Mouse (Mus musculus) G1E (cell line): ENCODE results near the gene Tacc2. TPM values are rescaled to one million over a fixed set of nuclear protein-coding genes. Genes with fewer than 3 reads are reported as not detected.

Experiments
- ATAC-seq: 2 replicates; pipeline ENCODE4 v1.8.0; 2016; ENCODE audit warnings: mild to moderate bottlenecking; ENCODE audit not compliant: insufficient number of reproducible peaks, poor library complexity, low FRiP score, severe bottlenecking; ENCODE audit errors: extremely low read depth
- DNase-seq: peaks from one replicate; pipeline ENCODE4 v3.0.0; 2012; ENCODE audit warnings: low spot score
- H3K27me3 ChIP-seq: 2 replicates; pipeline ENCODE4 v1.6.1; 2012; ENCODE audit warnings: mild to moderate bottlenecking, low read length, inconsistent platforms; ENCODE audit not compliant: insufficient read depth
- H3K36me3 ChIP-seq: replicated peaks from 2 replicates; pipeline ENCODE3; 2012; ENCODE audit warnings: mild to moderate bottlenecking, inconsistent platforms
- H3K4me1 ChIP-seq: 2 replicates; pipeline ENCODE4 v1.6.1; 2012; ENCODE audit warnings: low read depth, low read length, inconsistent platforms, mixed read lengths; ENCODE audit not compliant: insufficient read depth
- H3K4me3 ChIP-seq: 2 replicates; pipeline ENCODE4 v1.5.1; 2012; ENCODE audit warnings: low read depth, mild to moderate bottlenecking, inconsistent platforms, low read length, moderate library complexity, mixed read lengths
- H3K9me3 ChIP-seq: replicated peaks from 2 replicates; pipeline ENCODE4 v1.6.1; 2012; ENCODE audit warnings: inconsistent platforms
- CTCF ChIP-seq: IDR thresholded peaks from 2 replicates; pipeline ENCODE4 v1.5.1; 2012; ENCODE audit warnings: low read depth, low read length, inconsistent platforms, mixed read lengths
- GATA1 ChIP-seq: IDR thresholded peaks from 2 replicates; pipeline ENCODE4 v1.6.1; 2012; ENCODE audit warnings: borderline replicate concordance, low read length, inconsistent platforms, mixed read lengths
- GATA2 ChIP-seq: IDR thresholded peaks from 2 replicates; pipeline ENCODE4 v1.6.1; 2012; ENCODE audit warnings: low read depth, low read length, inconsistent platforms, borderline replicate concordance
- POLR2AphosphoS5 ChIP-seq: IDR thresholded peaks from 2 replicates; pipeline ENCODE4 v1.6.1; 2012; ENCODE audit warnings: low read depth, low read length, inconsistent platforms; ENCODE audit not compliant: insufficient replicate concordance
- TAL1 ChIP-seq: conservative IDR thresholded peaks from 2 replicates; pipeline ENCODE4 v1.6.1; 2012; ENCODE audit warnings: low read depth, low read length, inconsistent platforms, mixed read lengths
- polyA plus RNA-seq: library from polyadenylated mRNA; stranded (reverse); fragments of >175 nt; gene quantifications from 2 replicates; pipeline ENCODE4 v1.2.3, GENCODE M21; 2012
- total RNA-seq, 2 experiments: library from RNA; stranded (forward) in 1 of 2; stranded (reverse) in 1 of 2; fragments of 200-1000 nt in 1 of 2; fragments of >200 nt in 1 of 2; fragmentation: Nextera tagmentation in 1 of 2; gene quantifications; 2 replicates each; pipeline ENCODE4 v1.2.3; 2014 to 2017

Gene Tacc2
- total and polyA plus RNA-seq, 3 experiments, result 0.38 TPM; not detected in 2

DNA sequence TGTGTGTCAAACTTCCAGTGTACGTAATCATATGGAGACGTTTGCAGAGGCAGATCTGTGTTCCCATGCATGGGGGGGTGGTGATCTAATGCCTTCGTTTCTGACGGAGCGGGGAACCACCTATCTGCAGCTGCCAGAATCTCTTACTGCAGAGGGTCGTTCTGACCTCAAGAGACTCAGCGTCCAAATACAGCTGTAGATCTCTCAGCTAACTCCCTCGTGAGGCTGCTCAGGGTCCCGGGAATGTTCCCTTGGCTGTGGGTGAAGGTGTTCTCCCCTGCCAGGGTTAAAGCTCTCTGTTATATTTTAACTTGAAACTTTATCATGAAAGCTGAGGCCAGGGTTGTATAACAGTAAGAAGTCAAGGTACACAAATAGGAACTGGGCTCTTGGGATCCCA lies 131.7 kb downstream of the Tacc2 start:
- Histone ChIP-seq H3K9me3 (peaks cover 54% of the 10 kb centered on the region), H3K4me1 (no peaks in the 10 kb centered on the region), H3K36me3 (no peaks in the 10 kb centered on the region), H3K27me3 (no peaks in the 10 kb centered on the region), H3K4me3 (no peak overlapping the region)
- TF ChIP-seq TAL1 (no peak), GATA2 (no peak), GATA1 (no peak), CTCF (no peak), POLR2AphosphoS5 (no peak)
- DNase-seq (no peak), ATAC-seq (no peak)

DNA sequence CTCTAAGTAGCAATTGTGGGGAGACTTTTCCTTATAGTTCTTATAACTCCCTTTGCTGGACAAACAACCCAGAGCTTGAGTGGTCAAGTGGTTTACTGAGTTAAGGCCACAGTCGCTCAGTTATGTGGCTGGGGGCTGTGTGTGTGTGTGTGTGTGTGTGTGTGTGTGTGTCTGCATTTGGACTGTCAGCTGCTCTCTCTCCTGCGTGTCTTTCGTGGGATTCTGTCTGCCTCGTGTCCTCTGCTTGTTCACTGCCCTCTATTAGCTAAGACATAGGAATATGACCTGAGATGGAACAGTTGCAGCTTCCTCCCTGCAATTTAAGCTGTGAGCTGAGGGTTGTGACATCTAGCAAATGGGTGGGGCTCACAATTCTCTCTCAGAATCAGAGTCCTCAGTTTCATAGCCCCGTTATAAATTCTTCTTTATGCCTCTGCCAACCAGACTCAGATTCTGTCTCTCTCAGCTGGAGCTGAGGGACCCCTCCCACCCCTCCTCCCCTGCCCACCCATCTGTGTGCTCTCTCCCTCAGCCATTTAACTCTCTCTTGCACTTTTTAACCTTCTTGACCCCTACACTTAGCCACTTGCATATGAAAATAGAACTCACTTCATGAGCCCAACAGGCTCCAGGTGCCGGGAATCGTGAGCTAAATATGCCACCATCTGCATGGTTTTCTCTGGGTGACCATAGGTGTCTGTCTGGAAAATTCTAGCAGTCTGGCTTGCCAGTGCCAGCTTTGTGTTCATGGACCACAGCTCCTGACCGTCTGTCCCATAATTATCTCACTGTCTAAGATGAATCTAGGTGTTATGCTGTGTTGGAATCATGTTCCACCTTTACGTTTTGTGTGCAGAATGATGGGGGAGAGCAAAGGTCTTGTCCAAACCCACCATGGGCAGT lies 132.4 kb downstream of the Tacc2 start:
- Histone ChIP-seq H3K27me3 (no peaks in the 10 kb centered on the region), H3K4me3 (no peak overlapping the region), H3K9me3 (peaks cover 55% of the 10 kb centered on the region), H3K36me3 (no peaks in the 10 kb centered on the region), H3K4me1 (no peaks in the 10 kb centered on the region)
- DNase-seq (no peak), ATAC-seq (no peak)
- TF ChIP-seq CTCF, result no peak
- no peak for TF ChIP-seq GATA2
- TF ChIP-seq GATA1, result no peak
- no peak for TF ChIP-seq POLR2AphosphoS5
- no peak for TF ChIP-seq TAL1

- no peak for DNase-seq
- Histone ChIP-seq H3K4me3 (no peak overlapping the region), H3K4me1 (no peaks in the 10 kb centered on the region), H3K9me3 (peaks cover 64% of the 10 kb centered on the region), H3K36me3 (no peaks in the 10 kb centered on the region), H3K27me3 (no peaks in the 10 kb centered on the region)
- no peak for TF ChIP-seq CTCF
- TF ChIP-seq GATA2, result no peak
- no peak for TF ChIP-seq POLR2AphosphoS5
- TF ChIP-seq TAL1, result no peak
- TF ChIP-seq GATA1, result no peak
- no peak for ATAC-seq
Observed at GRCm38 (mm10) chr7:130711851-130712250, 134.6 kb downstream of the Tacc2 start.

DNA sequence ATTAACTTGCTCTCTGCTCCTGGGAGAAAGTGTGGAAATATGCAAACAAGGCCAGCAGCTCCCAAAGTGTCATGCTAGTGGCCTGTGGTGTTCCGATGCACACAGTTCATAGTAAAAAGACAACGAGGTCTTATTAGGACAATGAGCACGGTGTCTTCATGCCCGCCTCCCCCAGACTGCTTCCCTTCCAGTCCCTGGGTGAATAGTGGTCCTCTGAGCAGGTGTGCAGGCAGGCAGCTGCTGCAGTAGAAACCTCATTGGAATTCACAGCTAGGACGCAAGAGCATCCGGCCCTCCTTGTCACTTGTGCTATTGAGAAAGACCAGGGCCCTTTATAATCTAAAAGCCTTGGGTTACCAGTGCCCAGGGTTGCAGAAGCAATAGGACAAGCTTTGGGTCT lies 136.1 kb downstream of the Tacc2 start:
- no peak overlapping the region for H3K4me3 ChIP-seq
- no peak for DNase-seq
- H3K27me3 ChIP-seq, result no peaks in the 10 kb centered on the region
- no peak for ATAC-seq
- TF ChIP-seq POLR2AphosphoS5 (no peak), TAL1 (no peak), GATA2 (no peak), CTCF (no peak), GATA1 (no peak)
- H3K36me3 ChIP-seq, result no peaks in the 10 kb centered on the region
- H3K4me1 ChIP-seq, result no peaks in the 10 kb centered on the region
- peaks cover 68% of the 10 kb centered on the region for H3K9me3 ChIP-seq

GRCm38 (mm10) chr7:130715467-130715866 lies 138.2 kb downstream of the Tacc2 start:
- no peaks in the 10 kb centered on the region for H3K4me1 ChIP-seq
- H3K4me3 ChIP-seq, result no peak overlapping the region
- DNase-seq (no peak), ATAC-seq (no peak)
- TF ChIP-seq TAL1 (no peak), GATA1 (no peak), GATA2 (no peak), CTCF (no peak), POLR2AphosphoS5 (no peak)
- H3K36me3 ChIP-seq, result no peaks in the 10 kb centered on the region
- peaks cover 76% of the 10 kb centered on the region for H3K9me3 ChIP-seq
- H3K27me3 ChIP-seq, result no peaks in the 10 kb centered on the region

DNA sequence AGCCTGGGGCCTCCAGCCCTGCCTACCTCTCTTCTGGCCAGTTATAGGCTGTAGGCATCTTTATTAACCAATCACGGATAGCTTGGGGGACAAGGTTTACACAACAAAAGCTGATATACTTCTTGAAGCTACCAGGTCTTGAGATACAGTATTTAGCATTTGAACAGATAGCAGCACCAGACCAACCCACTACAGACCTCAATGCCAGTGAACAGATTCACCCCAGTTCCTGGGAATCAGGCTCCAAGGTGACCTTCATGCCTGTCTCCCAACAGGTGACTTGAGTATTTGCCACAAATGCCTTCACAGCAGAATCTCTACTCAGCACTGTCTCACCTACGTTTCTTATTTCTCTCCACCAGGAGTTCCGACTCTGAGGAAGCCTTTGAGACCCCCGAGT lies 139.1 kb downstream of the Tacc2 start:
- H3K4me3 ChIP-seq, result no peak overlapping the region
- TF ChIP-seq CTCF, result no peak
- TF ChIP-seq POLR2AphosphoS5, result no peak
- no peak for TF ChIP-seq GATA2
- TF ChIP-seq GATA1, result no peak
- no peak for TF ChIP-seq TAL1
- H3K9me3 ChIP-seq, result peaks cover 81% of the 10 kb centered on the region
- DNase-seq (no peak), ATAC-seq (no peak)
- H3K4me1 ChIP-seq, result no peaks in the 10 kb centered on the region
- no peaks in the 10 kb centered on the region for H3K36me3 ChIP-seq
- H3K27me3 ChIP-seq, result no peaks in the 10 kb centered on the region
